Mouse (Mus musculus): ENCODE measurements at regions not wholly inside any gene's neighbourhood (a gene's known extent, or its start where the extent isn't known, plus 50 kb on each side); places are given as distances from the start of the nearest gene placed in this dataset.

- 89% methylated on average over 5 of the region's 5 CpGs for WGBS
- Histone ChIP-seq H3K27ac (ENCODE audit: insufficient read depth, low read length) (no peak overlapping the region), H3K27me3 (ENCODE audit: control insufficient read depth, insufficient read depth, low read length) (no peaks in the 10 kb centered on the region), H3K4me3 (replicated peaks; ENCODE audit: insufficient read depth, low read depth, low read length) (no peak overlapping the region), H3K4me1 (ENCODE audit: control insufficient read depth, insufficient read depth, low read length) (no peaks in the 10 kb centered on the region)
- TF ChIP-seq POLR2A (IDR thresholded peaks at IDR 0.05; ENCODE audit: borderline replicate concordance, insufficient read depth, low read length) (no peak), CTCF (IDR thresholded peaks at IDR 0.05; ENCODE audit: borderline replicate concordance, insufficient read depth, low read depth, low read length) (no peak)
- no peak for DNase-seq
Observed at GRCm38 (mm10) chr13:51936441-51936840, 90.0 kb downstream of the Gadd45g start.

DNA sequence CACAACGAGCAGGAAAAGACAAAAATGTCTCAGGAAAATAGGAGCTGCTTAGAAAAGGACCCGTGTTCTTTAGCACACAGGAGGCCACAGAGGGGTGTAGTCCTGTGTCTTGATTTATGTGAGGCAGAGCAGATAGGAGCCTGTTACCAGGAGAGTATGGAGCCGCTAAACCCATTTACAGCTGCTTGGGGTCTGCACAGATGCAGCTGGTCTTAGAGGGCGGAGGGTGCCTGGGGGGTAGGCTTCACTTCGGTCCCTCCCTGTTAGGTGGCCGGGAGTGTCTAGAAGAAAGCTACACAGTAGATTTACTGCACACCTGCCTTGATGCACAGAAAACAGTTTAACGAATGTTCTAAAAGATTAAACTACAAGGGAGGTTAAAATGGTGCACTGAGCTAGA lies 91.4 kb downstream of the Gadd45g start:
- Histone ChIP-seq H3K4me1 (ENCODE audit: control insufficient read depth, insufficient read depth, low read length) (no peaks in the 10 kb centered on the region), H3K27me3 (ENCODE audit: control insufficient read depth, insufficient read depth, low read length) (no peaks in the 10 kb centered on the region), H3K4me3 (replicated peaks; ENCODE audit: insufficient read depth, low read depth, low read length) (no peak overlapping the region), H3K27ac (ENCODE audit: insufficient read depth, low read length) (no peak overlapping the region)
- TF ChIP-seq CTCF (IDR thresholded peaks at IDR 0.05; ENCODE audit: borderline replicate concordance, insufficient read depth, low read depth, low read length) (no peak), POLR2A (IDR thresholded peaks at IDR 0.05; ENCODE audit: borderline replicate concordance, insufficient read depth, low read length) (no peak)
- WGBS, result 82% methylated on average over 7 of the region's 7 CpGs
- DNase-seq, result no peak

- H3K4me3 ChIP-seq (replicated peaks; ENCODE audit: insufficient read depth, low read depth, low read length), result no peak overlapping the region
- H3K4me1 ChIP-seq (ENCODE audit: control insufficient read depth, insufficient read depth, low read length), result no peaks in the 10 kb centered on the region
- H3K27me3 ChIP-seq (ENCODE audit: control insufficient read depth, insufficient read depth, low read length), result no peaks in the 10 kb centered on the region
- DNase-seq, result no peak
- WGBS, result 89% methylated on average over 4 of the region's 4 CpGs
- TF ChIP-seq CTCF (IDR thresholded peaks at IDR 0.05; ENCODE audit: borderline replicate concordance, insufficient read depth, low read depth, low read length) (no peak), POLR2A (IDR thresholded peaks at IDR 0.05; ENCODE audit: borderline replicate concordance, insufficient read depth, low read length) (no peak)
- no peak overlapping the region for H3K27ac ChIP-seq (ENCODE audit: insufficient read depth, low read length)
Observed at GRCm38 (mm10) chr13:51939262-51939661, 92.8 kb downstream of the Gadd45g start.

GRCm38 (mm10) chr13:51939715-51940114 lies 93.2 kb downstream of the Gadd45g start:
- 78% methylated on average over 6 of the region's 6 CpGs for WGBS
- H3K27me3 ChIP-seq (ENCODE audit: control insufficient read depth, insufficient read depth, low read length), result no peaks in the 10 kb centered on the region
- no peak for TF ChIP-seq CTCF (IDR thresholded peaks at IDR 0.05; ENCODE audit: borderline replicate concordance, insufficient read depth, low read depth, low read length)
- no peak for TF ChIP-seq POLR2A (IDR thresholded peaks at IDR 0.05; ENCODE audit: borderline replicate concordance, insufficient read depth, low read length)
- H3K27ac ChIP-seq (ENCODE audit: insufficient read depth, low read length), result no peak overlapping the region
- DNase-seq, result no peak
- no peaks in the 10 kb centered on the region for H3K4me1 ChIP-seq (ENCODE audit: control insufficient read depth, insufficient read depth, low read length)
- H3K4me3 ChIP-seq (replicated peaks; ENCODE audit: insufficient read depth, low read depth, low read length), result no peak overlapping the region

GRCm38 (mm10) chr13:51946171-51946570 lies 99.7 kb downstream of the Gadd45g start:
- no peak for DNase-seq
- 38% methylated on average over 3 of the region's 3 CpGs for WGBS

GRCm38 (mm10) chr13:51948896-51949295 lies 102.4 kb downstream of the Gadd45g start:
- H3K27ac ChIP-seq (ENCODE audit: insufficient read depth, low read length), result no peak overlapping the region

More at GRCm38 (mm10) chr13:51946171-51946570, 99.7 kb downstream of the Gadd45g start:
- Histone ChIP-seq H3K27ac (ENCODE audit: insufficient read depth, low read length) (no peak overlapping the region), H3K4me3 (replicated peaks; ENCODE audit: insufficient read depth, low read depth, low read length) (no peak overlapping the region), H3K4me1 (ENCODE audit: control insufficient read depth, insufficient read depth, low read length) (no peaks in the 10 kb centered on the region), H3K27me3 (ENCODE audit: control insufficient read depth, insufficient read depth, low read length) (no peaks in the 10 kb centered on the region)
- TF ChIP-seq CTCF (IDR thresholded peaks at IDR 0.05; ENCODE audit: borderline replicate concordance, insufficient read depth, low read depth, low read length), result no peak
- TF ChIP-seq POLR2A (IDR thresholded peaks at IDR 0.05; ENCODE audit: borderline replicate concordance, insufficient read depth, low read length), result no peak

DNA sequence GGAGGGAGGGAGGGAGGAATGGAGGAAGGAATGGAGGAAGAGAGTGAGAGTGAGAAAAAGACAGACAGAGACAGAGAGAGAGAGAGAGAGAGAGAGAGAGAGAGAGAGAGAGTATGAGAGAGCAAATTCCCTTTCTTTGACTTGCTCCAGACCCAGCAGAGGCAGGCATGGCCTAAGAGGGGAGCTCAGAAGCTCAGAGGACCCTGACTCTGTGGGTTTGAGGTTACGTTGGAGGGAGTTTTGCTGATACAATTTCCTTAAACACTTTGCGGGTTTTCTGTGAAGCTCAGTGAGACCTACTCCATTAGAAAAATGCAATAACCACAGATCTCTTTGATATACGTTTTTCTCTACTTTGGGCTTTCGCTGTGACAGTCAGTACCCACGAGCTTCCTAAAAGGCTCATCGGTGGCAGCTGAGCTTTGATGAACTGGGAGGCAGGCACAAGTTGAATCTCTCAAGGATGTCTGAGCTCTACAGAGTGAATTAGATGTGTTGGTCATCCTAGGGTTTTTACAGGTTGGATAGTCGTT lies 105.1 kb downstream of the Gadd45g start:
- no peaks in the 10 kb centered on the region for H3K27me3 ChIP-seq (ENCODE audit: control insufficient read depth, insufficient read depth, low read length)
- no peak overlapping the region for H3K27ac ChIP-seq (ENCODE audit: insufficient read depth, low read length)
- TF ChIP-seq POLR2A (IDR thresholded peaks at IDR 0.05; ENCODE audit: borderline replicate concordance, insufficient read depth, low read length) (no peak), CTCF (IDR thresholded peaks at IDR 0.05; ENCODE audit: borderline replicate concordance, insufficient read depth, low read depth, low read length) (no peak)
- H3K4me3 ChIP-seq (replicated peaks; ENCODE audit: insufficient read depth, low read depth, low read length), result no peak overlapping the region
- no peaks in the 10 kb centered on the region for H3K4me1 ChIP-seq (ENCODE audit: control insufficient read depth, insufficient read depth, low read length)
- no peak for DNase-seq
- WGBS, result 97% methylated on average over 7 of the region's 7 CpGs

More at GRCm38 (mm10) chr13:51948896-51949295, 102.4 kb downstream of the Gadd45g start:
- WGBS, result 28% methylated on average over 3 of the region's 3 CpGs
- no peaks in the 10 kb centered on the region for H3K27me3 ChIP-seq (ENCODE audit: control insufficient read depth, insufficient read depth, low read length)
- TF ChIP-seq CTCF (IDR thresholded peaks at IDR 0.05; ENCODE audit: borderline replicate concordance, insufficient read depth, low read depth, low read length), result no peak
- TF ChIP-seq POLR2A (IDR thresholded peaks at IDR 0.05; ENCODE audit: borderline replicate concordance, insufficient read depth, low read length), result no peak
- no peak overlapping the region for H3K4me3 ChIP-seq (replicated peaks; ENCODE audit: insufficient read depth, low read depth, low read length)
- no peaks in the 10 kb centered on the region for H3K4me1 ChIP-seq (ENCODE audit: control insufficient read depth, insufficient read depth, low read length)
- no peak for DNase-seq

DNA sequence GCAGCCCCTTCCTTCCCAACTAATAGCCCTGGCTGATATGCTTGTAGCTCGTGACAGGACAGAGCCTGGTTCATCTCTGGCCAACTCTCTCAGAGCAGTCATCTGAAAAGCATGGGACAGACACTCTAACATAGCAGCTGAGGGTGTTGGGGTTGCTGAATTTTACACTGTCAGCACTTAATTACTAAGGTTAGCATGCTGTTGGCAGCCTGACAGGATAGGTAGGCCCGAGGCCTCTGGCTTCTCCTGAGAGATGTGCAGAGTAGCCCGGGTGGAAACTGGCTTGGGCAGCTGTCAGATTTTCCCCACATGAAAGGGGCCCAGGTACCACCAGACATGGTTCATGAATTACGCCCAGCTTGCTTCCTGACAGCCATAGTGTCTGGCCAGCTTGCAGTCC lies 106.6 kb downstream of the Gadd45g start:
- Histone ChIP-seq H3K27ac (ENCODE audit: insufficient read depth, low read length) (no peak overlapping the region), H3K4me3 (replicated peaks; ENCODE audit: insufficient read depth, low read depth, low read length) (no peak overlapping the region), H3K4me1 (ENCODE audit: control insufficient read depth, insufficient read depth, low read length) (no peaks in the 10 kb centered on the region), H3K27me3 (ENCODE audit: control insufficient read depth, insufficient read depth, low read length) (no peaks in the 10 kb centered on the region)
- no peak for DNase-seq
- WGBS, result 82% methylated on average over 4 of the region's 4 CpGs
- TF ChIP-seq POLR2A (IDR thresholded peaks at IDR 0.05; ENCODE audit: borderline replicate concordance, insufficient read depth, low read length) (no peak), CTCF (IDR thresholded peaks at IDR 0.05; ENCODE audit: borderline replicate concordance, insufficient read depth, low read depth, low read length) (no peak)
